Mouse (Mus musculus): ENCODE measurements around the gene Fbxo8. TPM values are rescaled to one million over a fixed set of nuclear protein-coding genes. Genes with fewer than 3 reads are reported as not detected.

Gene Fbxo8
- polyA plus RNA-seq, 1 experiment = 40.9 TPM

- H3K27ac ChIP-seq (ENCODE audit: insufficient read depth, low read length) = no peak overlapping the region
- H3K4me1 ChIP-seq (ENCODE audit: control insufficient read depth, insufficient read depth, low read length) = peaks cover 5% of the 10 kb centered on the region; the same call in 1 of the 2 replicates
- H3K27me3 ChIP-seq (ENCODE audit: control insufficient read depth, insufficient read depth, low read length) = no peaks in the 10 kb centered on the region
- no peak for DNase-seq
- no peak overlapping the region for H3K4me3 ChIP-seq (replicated peaks; ENCODE audit: insufficient read depth, low read depth, low read length)
- WGBS = 92% methylated on average over 9 of the region's 9 CpGs
- TF ChIP-seq CTCF (IDR thresholded peaks at IDR 0.05; ENCODE audit: borderline replicate concordance, insufficient read depth, low read depth, low read length) (no peak), POLR2A (IDR thresholded peaks at IDR 0.05; ENCODE audit: borderline replicate concordance, insufficient read depth, low read length) (no peak)
Measured at GRCm38 (mm10) chr8:56566856-56567255, 16.0 kb downstream of the Fbxo8 start.

- Histone ChIP-seq H3K4me1 (ENCODE audit: control insufficient read depth, insufficient read depth, low read length) (no peaks in the 10 kb centered on the region), H3K27me3 (ENCODE audit: control insufficient read depth, insufficient read depth, low read length) (no peaks in the 10 kb centered on the region), H3K4me3 (replicated peaks; ENCODE audit: insufficient read depth, low read depth, low read length) (no peak overlapping the region), H3K27ac (ENCODE audit: insufficient read depth, low read length) (no peak overlapping the region)
- TF ChIP-seq POLR2A (IDR thresholded peaks at IDR 0.05; ENCODE audit: borderline replicate concordance, insufficient read depth, low read length) (no peak), CTCF (IDR thresholded peaks at IDR 0.05; ENCODE audit: borderline replicate concordance, insufficient read depth, low read depth, low read length) (no peak)
- DNase-seq = no peak
- 89% methylated on average over 4 of the region's 4 CpGs for WGBS
Measured at GRCm38 (mm10) chr8:56580918-56581317, 30.0 kb downstream of the Fbxo8 start.

- Histone ChIP-seq H3K27me3 (ENCODE audit: control insufficient read depth, insufficient read depth, low read length) (no peaks in the 10 kb centered on the region), H3K27ac (ENCODE audit: insufficient read depth, low read length) (no peak overlapping the region), H3K4me3 (replicated peaks; ENCODE audit: insufficient read depth, low read depth, low read length) (no peak overlapping the region), H3K4me1 (ENCODE audit: control insufficient read depth, insufficient read depth, low read length) (no peaks in the 10 kb centered on the region)
- TF ChIP-seq CTCF (IDR thresholded peaks at IDR 0.05; ENCODE audit: borderline replicate concordance, insufficient read depth, low read depth, low read length) (no peak), POLR2A (IDR thresholded peaks at IDR 0.05; ENCODE audit: borderline replicate concordance, insufficient read depth, low read length) (no peak)
- DNase-seq = no peak
Measured at GRCm38 (mm10) chr8:56582841-56583240, 32.0 kb downstream of the Fbxo8 start.

- no peak for DNase-seq
- H3K27ac ChIP-seq (ENCODE audit: insufficient read depth, low read length) = no peak overlapping the region
- TF ChIP-seq POLR2A (IDR thresholded peaks at IDR 0.05; ENCODE audit: borderline replicate concordance, insufficient read depth, low read length) (no peak), CTCF (IDR thresholded peaks at IDR 0.05; ENCODE audit: borderline replicate concordance, insufficient read depth, low read depth, low read length) (no peak)
- H3K4me3 ChIP-seq (replicated peaks; ENCODE audit: insufficient read depth, low read depth, low read length) = no peak overlapping the region
- no peaks in the 10 kb centered on the region for H3K27me3 ChIP-seq (ENCODE audit: control insufficient read depth, insufficient read depth, low read length)
- H3K4me1 ChIP-seq (ENCODE audit: control insufficient read depth, insufficient read depth, low read length) = no peaks in the 10 kb centered on the region
- WGBS = 88% methylated on average over 2 of the region's 2 CpGs
Measured at GRCm38 (mm10) chr8:56589004-56589403, 38.1 kb downstream of the Fbxo8 start.

GRCm38 (mm10) chr8:56591084-56591483, 40.2 kb downstream of the Fbxo8 start:
- WGBS = 94% methylated on average over 1 of the region's 1 CpGs
- Histone ChIP-seq H3K27me3 (ENCODE audit: control insufficient read depth, insufficient read depth, low read length) (no peaks in the 10 kb centered on the region), H3K4me1 (ENCODE audit: control insufficient read depth, insufficient read depth, low read length) (no peaks in the 10 kb centered on the region), H3K27ac (ENCODE audit: insufficient read depth, low read length) (no peak overlapping the region), H3K4me3 (replicated peaks; ENCODE audit: insufficient read depth, low read depth, low read length) (no peak overlapping the region)
- TF ChIP-seq CTCF (IDR thresholded peaks at IDR 0.05; ENCODE audit: borderline replicate concordance, insufficient read depth, low read depth, low read length) = no peak
- TF ChIP-seq POLR2A (IDR thresholded peaks at IDR 0.05; ENCODE audit: borderline replicate concordance, insufficient read depth, low read length) = no peak
- DNase-seq = no peak

- Histone ChIP-seq H3K4me1 (ENCODE audit: control insufficient read depth, insufficient read depth, low read length) (no peaks in the 10 kb centered on the region), H3K27me3 (ENCODE audit: control insufficient read depth, insufficient read depth, low read length) (no peaks in the 10 kb centered on the region), H3K4me3 (replicated peaks; ENCODE audit: insufficient read depth, low read depth, low read length) (no peak overlapping the region), H3K27ac (ENCODE audit: insufficient read depth, low read length) (no peak overlapping the region)
- 94% methylated on average over 5 of the region's 5 CpGs for WGBS
- no peak for DNase-seq
- TF ChIP-seq CTCF (IDR thresholded peaks at IDR 0.05; ENCODE audit: borderline replicate concordance, insufficient read depth, low read depth, low read length) = no peak
- no peak for TF ChIP-seq POLR2A (IDR thresholded peaks at IDR 0.05; ENCODE audit: borderline replicate concordance, insufficient read depth, low read length)
Measured at GRCm38 (mm10) chr8:56591502-56591901, 40.6 kb downstream of the Fbxo8 start.

GRCm38 (mm10) chr8:56606481-56606880, 55.6 kb downstream of the Fbxo8 start:
- WGBS = 61% methylated on average over 3 of the region's 3 CpGs

GRCm38 (mm10) chr8:56611736-56612135, 60.8 kb downstream of the Fbxo8 start:
- Histone ChIP-seq H3K4me3 (replicated peaks; ENCODE audit: insufficient read depth, low read depth, low read length) (no peak overlapping the region), H3K27ac (ENCODE audit: insufficient read depth, low read length) (no peak overlapping the region), H3K27me3 (ENCODE audit: control insufficient read depth, insufficient read depth, low read length) (no peaks in the 10 kb centered on the region), H3K4me1 (ENCODE audit: control insufficient read depth, insufficient read depth, low read length) (no peaks in the 10 kb centered on the region)
- 86% methylated on average over 6 of the region's 6 CpGs for WGBS
- DNase-seq = no peak
- TF ChIP-seq POLR2A (IDR thresholded peaks at IDR 0.05; ENCODE audit: borderline replicate concordance, insufficient read depth, low read length) = no peak
- TF ChIP-seq CTCF (IDR thresholded peaks at IDR 0.05; ENCODE audit: borderline replicate concordance, insufficient read depth, low read depth, low read length) = no peak

More at GRCm38 (mm10) chr8:56606481-56606880, 55.6 kb downstream of the Fbxo8 start:
- no peaks in the 10 kb centered on the region for H3K4me1 ChIP-seq (ENCODE audit: control insufficient read depth, insufficient read depth, low read length)
- TF ChIP-seq CTCF (IDR thresholded peaks at IDR 0.05; ENCODE audit: borderline replicate concordance, insufficient read depth, low read depth, low read length) (no peak), POLR2A (IDR thresholded peaks at IDR 0.05; ENCODE audit: borderline replicate concordance, insufficient read depth, low read length) (no peak)
- no peak overlapping the region for H3K27ac ChIP-seq (ENCODE audit: insufficient read depth, low read length)
- no peak overlapping the region for H3K4me3 ChIP-seq (replicated peaks; ENCODE audit: insufficient read depth, low read depth, low read length)
- no peak for DNase-seq
- no peaks in the 10 kb centered on the region for H3K27me3 ChIP-seq (ENCODE audit: control insufficient read depth, insufficient read depth, low read length)

All from cerebellum, adult 2 months (tissue).